5 mouse cellular contexts compared by ENCODE assay signal in the genomic region with DNA sequence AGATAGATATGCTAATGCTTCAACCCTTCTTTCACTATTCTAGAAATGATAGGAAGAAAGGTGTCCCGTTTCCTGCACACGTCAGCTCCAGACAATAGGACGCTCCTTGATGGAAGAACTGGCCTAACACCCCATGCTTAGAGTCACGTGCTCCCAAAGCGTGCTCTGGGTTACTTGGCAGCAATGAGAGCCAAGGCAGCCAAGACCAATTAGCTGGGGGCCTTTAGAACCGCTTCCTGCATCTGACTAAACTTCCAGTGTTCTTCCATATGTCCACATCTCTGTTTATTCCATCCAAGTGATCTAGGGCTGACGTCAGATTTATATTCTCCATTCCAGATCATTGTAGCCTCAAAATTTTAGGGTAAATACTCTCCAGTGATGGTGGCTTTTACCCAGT.
DNase-seq lines count a peak whose midpoint lies in the region; ATAC-seq and TF ChIP-seq lines count a peak whose summit lies in the region.
"Not testable (repeated sequence)": the region's sequence is repeated elsewhere in the genome, so short reads cannot be mapped to it uniquely, and the experiment has no call there.

No protein-coding gene starts in this region.

- not testable (repeated sequence) for H3K9ac ChIP-seq in heart, postnatal 0 days (replicated peaks; ENCODE audit: low read depth, low read length); limb, embryonic 14.5 days (ENCODE audit: low read depth, low read length, severe bottlenecking); lung, embryonic 15.5 days; lung, embryonic 16.5 days (ENCODE audit: low read length); lung, postnatal 0 days (replicated peaks; ENCODE audit: low read depth)

- not testable (repeated sequence) for H3K4me3 ChIP-seq in heart, postnatal 0 days (ENCODE audit: low read depth, low read length); limb, embryonic 14.5 days (replicated peaks; ENCODE audit: low read length); lung, embryonic 15.5 days; lung, embryonic 16.5 days (ENCODE audit: low read length); lung, postnatal 0 days (ENCODE audit: low read depth, low read length)

- H3K27ac ChIP-seq in heart, postnatal 0 days (ENCODE audit: low read depth); limb, embryonic 14.5 days (replicated peaks; ENCODE audit: low read depth, low read length); lung, embryonic 15.5 days; lung, embryonic 16.5 days (ENCODE audit: low read length); lung, postnatal 0 days (ENCODE audit: low read length): not testable (repeated sequence)

- H3K36me3 ChIP-seq in heart, postnatal 0 days (replicated peaks; ENCODE audit: control insufficient read depth, insufficient read depth, low read length); limb, embryonic 14.5 days (ENCODE audit: control insufficient read depth, insufficient read depth, low read length); lung, embryonic 15.5 days; lung, embryonic 16.5 days (ENCODE audit: control insufficient read depth, insufficient read depth, low read length); lung, postnatal 0 days (ENCODE audit: insufficient read depth, low read length): not testable (repeated sequence)

- not testable (repeated sequence) for DNase-seq in heart, postnatal 0 days (ENCODE audit: low spot score); limb, embryonic 14.5 days (ENCODE audit: low spot score); lung, postnatal 0 days (ENCODE audit: low spot score)

- not testable (repeated sequence) for TF ChIP-seq CTCF in heart, postnatal 0 days (IDR thresholded peaks at IDR 0.05; ENCODE audit: low read depth); lung, postnatal 0 days (IDR thresholded peaks at IDR 0.05)

- H3K9me3 ChIP-seq in heart, postnatal 0 days (replicated peaks; ENCODE audit: control insufficient read depth, low read length); limb, embryonic 14.5 days (ENCODE audit: control insufficient read depth, low read length); lung, embryonic 15.5 days; lung, embryonic 16.5 days (ENCODE audit: control insufficient read depth, low read length); lung, postnatal 0 days (ENCODE audit: low read length): not testable (repeated sequence)

- not testable (repeated sequence) for TF ChIP-seq EP300 in heart, postnatal 0 days (IDR thresholded peaks at IDR 0.05; ENCODE audit: low read depth); lung, postnatal 0 days (IDR thresholded peaks at IDR 0.05)

- not testable (repeated sequence) for H3K4me1 ChIP-seq in heart, postnatal 0 days (ENCODE audit: control insufficient read depth, insufficient read depth); limb, embryonic 14.5 days (ENCODE audit: control insufficient read depth, insufficient read depth, low read length); lung, embryonic 15.5 days; lung, embryonic 16.5 days (replicated peaks; ENCODE audit: control insufficient read depth, insufficient read depth, low read length); lung, postnatal 0 days (ENCODE audit: insufficient read depth, low read depth, low read length)

- ATAC-seq in heart, postnatal 0 days (ENCODE audit: insufficient read depth, low read depth): peak; percentile 47; the same call in 1 of the 2 replicates
- ATAC-seq in limb, embryonic 14.5 days (ENCODE audit: low FRiP score, low read depth): peak; percentile 37; the same call in 1 of the 2 replicates
- ATAC-seq in lung, embryonic 15.5 days (ENCODE audit: borderline replicate concordance, extremely low read depth, low FRiP score, low TSS enrichment): peak; percentile 56; the same call in 1 of the 2 replicates
- peak; percentile 77 for ATAC-seq in lung, embryonic 16.5 days (ENCODE audit: low read depth)
- peak; percentile 78 for ATAC-seq in lung, postnatal 0 days

- TF ChIP-seq POLR2A in limb, embryonic 14.5 days (IDR thresholded peaks at IDR 0.05; ENCODE audit: borderline replicate concordance, extremely low read depth, insufficient read depth, insufficient read length): not testable (repeated sequence)

- not testable (repeated sequence) for H3K4me2 ChIP-seq in heart, postnatal 0 days (ENCODE audit: low read depth, low read length); limb, embryonic 14.5 days (replicated peaks; ENCODE audit: low read depth, low read length, severe bottlenecking); lung, embryonic 15.5 days; lung, embryonic 16.5 days (ENCODE audit: low read depth, low read length); lung, postnatal 0 days (replicated peaks; ENCODE audit: low read depth, low read length)

- H3K27me3 ChIP-seq in heart, postnatal 0 days (ENCODE audit: control insufficient read depth, insufficient read depth, low read length); limb, embryonic 14.5 days (ENCODE audit: control insufficient read depth, insufficient read depth, low read length); lung, embryonic 15.5 days; lung, embryonic 16.5 days (ENCODE audit: control insufficient read depth, insufficient read depth, low read depth, low read length); lung, postnatal 0 days (replicated peaks; ENCODE audit: insufficient read depth, low read length): not testable (repeated sequence)

- no CpG with 5 or more reads among the region's 7 CpGs for WGBS in heart, postnatal 0 days
- WGBS in limb, embryonic 14.5 days: no CpG with 5 or more reads among the region's 7 CpGs
- WGBS in lung, embryonic 15.5 days: no CpG with 5 or more reads among the region's 7 CpGs
- WGBS in lung, embryonic 16.5 days: no CpG with 5 or more reads among the region's 7 CpGs
- no CpG with 5 or more reads among the region's 7 CpGs for WGBS in lung, postnatal 0 days
